Mouse (Mus musculus) erythroblast, adult 5-6 weeks (primary cell): ENCODE results near the gene 1700024P04Rik. TPM values are rescaled to one million over a fixed set of nuclear protein-coding genes. Genes with fewer than 3 reads are reported as not detected.
A peak's percentile ranks its signal among the peaks of the same experiment; 100 is the strongest.

Experiments used
- ATAC-seq: replicated peaks from 2 replicates; pipeline ENCODE4 v1.8.0; 2016; ENCODE audit warnings: moderate number of reproducible peaks, mild to moderate bottlenecking, moderate TSS enrichment, inconsistent platforms; ENCODE audit not compliant: poor library complexity, low FRiP score, severe bottlenecking
- total RNA-seq, 2 experiments: library from RNA; stranded (forward) in 1 of 2; stranded (reverse) in 1 of 2; fragments of 150-400 nt in 1 of 2; fragments of 200-764, 138-1000 nt in 1 of 2; gene quantifications; 2 replicates each; pipeline versions ENCODE4 v1.2.3 to v1.2.4; 2015 to 2017; ENCODE audit warnings: low replicate concordance in 2 of 2

Gene 1700024P04Rik
- total RNA-seq, 2 experiments from 2014 or later, result not detected

DNA sequence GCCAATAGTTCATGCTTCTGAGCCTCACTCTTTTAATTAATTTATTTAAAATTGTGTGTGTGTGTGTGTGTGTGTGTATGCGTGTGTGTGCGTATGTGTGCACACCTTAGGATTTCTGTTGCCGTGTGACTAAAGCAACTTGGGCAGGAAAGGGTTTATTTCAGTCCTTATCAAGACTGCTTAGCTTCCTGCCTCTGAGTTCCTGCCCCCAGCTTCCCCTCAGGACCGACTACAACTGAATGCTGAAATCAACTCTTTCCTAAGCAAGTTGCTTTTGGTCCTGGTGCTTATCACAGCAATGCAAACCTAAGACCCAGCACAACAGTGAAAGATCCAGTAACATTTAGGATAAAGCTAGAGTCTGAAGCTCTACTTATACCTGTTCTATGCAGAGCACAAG is 15.8 kb downstream of the 1700024P04Rik start:
- ATAC-seq, result no peak

DNA sequence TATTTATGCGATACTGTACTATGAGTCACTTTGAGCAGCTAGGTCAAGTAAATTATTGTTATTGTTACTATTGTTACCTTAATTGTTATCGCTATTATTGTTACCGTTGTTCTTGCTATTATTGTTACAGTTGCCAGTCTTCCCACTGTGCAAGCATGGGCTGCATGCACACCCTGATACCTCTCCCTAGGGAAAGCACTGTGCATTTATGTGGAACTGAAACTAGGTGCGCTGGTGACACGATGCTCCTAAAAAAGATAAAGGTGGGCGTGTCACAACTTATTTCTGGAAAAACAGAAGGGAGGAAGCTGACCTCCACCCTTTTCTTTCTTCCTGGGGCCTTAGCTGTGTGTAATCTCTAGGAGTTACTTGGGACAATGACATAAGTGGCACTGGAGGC is 16.4 kb downstream of the 1700024P04Rik start:
- no peak for ATAC-seq

DNA sequence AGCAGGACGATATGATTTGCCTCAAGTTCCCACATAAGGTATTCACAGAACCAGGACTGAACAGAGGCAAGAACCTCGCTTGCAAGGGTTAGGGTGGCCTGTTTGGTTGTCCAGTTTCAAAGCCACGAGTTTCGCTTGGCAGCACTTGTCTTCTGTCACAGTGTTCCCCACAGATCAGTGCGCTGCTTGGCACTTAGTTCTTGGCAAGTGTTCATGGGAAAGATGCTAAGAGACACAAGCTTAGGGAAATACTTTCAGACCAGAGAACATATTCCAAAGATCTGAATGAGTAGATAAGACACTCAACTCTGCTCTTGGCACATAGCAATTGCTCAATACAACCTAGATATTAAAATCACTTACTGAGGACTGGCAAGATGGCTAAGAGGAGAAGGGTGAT is 17.8 kb downstream of the 1700024P04Rik start:
- no peak for ATAC-seq

DNA sequence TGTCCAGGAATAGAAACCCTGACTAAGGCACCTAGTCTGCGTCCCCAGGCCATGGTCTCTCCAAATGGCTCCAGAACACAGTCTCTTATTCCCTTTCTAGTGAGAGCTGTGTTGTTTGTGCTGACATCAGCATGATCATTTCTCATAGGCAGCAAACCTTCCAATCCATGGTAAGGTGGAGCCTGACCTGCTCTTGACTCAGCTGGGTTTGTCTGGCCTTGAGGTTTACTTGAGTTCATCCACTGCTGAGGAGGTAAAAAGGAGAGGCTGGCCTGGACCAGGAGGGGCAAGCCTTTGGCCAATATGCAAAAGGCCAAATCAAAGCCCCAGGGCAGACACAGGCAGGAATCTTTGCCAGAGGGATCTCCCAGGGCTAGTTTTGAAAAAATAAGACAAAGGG is 20.8 kb downstream of the 1700024P04Rik start:
- ATAC-seq, result no peak

DNA sequence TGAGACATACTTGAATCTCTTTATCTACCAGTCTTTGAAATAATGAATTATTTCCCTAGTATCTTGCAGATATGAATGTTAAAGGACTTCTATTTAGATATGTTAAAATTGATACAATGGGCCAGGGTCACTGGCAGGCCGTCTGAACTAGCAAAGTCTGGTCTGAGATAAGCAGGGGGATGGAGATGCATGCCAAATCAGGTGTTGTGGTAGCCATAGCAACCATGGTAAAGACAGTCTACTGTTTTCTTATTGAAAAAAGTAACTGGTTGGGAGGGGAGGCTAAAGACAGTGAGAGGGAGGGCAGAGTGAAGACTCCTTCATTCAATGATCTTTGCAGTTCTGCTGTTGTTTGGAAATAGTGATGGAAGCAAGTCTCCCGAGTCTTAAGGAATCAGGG is 26.2 kb downstream of the 1700024P04Rik start:
- ATAC-seq, result no peak

DNA sequence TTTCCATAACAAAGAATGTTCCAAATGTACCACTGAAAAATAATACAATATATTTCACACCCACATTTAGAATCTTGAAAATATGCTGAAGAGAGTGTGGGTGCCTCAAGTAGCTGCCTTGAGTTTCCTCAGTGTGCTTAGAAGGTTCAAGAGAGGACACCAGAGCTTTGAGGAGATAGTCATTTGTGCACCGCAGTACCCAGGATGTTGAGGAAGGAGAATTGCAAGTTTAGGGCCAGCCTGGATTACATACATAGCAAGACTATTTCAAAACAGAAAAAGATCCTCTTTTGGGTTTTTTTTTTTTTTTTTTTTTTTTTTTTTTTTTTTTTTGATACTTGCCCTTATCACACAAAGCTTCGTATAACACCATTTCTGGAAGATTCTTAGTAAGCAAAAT is 28.2 kb downstream of the 1700024P04Rik start:
- ATAC-seq, result no peak

DNA sequence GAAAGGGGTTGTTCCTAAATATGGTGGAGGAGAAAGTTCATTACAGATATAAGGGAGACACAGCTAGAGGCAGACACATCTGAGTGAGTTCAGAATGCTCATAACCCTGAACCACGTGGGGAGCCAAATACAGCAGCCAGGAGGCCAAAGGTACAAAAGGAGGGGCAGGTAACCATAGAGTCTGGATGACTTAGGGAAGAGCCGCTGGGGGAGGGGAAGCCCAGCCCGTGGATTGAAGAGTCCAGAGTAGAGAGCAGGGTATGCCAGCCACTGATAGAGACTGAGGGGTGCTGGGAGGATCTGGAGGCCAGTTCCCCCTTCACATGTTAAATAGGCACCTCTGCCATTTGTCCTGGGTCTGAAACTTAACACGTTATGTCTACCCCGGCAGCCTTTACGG is 28.7 kb downstream of the 1700024P04Rik start:
- ATAC-seq, result no peak

DNA sequence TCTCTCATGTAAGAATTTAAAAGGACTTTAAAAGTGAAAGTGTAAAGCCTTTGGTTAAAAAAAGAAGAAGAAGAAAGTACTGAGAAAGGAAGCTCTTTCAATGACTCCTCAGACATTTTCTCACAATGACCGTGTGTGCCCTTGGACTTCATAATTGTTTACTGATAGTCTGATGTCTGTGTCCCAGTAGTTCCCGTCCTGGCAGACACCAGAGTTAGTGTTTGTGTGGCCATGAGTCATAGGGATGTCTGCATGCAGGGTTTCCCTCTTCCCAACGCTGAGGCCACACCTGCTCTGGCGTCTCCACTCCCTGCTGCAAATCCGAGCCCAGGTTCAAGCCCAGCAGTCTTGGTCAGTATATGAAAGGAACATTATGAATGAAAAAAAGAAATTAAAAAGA is 29.1 kb downstream of the 1700024P04Rik start:
- ATAC-seq, result no peak

DNA sequence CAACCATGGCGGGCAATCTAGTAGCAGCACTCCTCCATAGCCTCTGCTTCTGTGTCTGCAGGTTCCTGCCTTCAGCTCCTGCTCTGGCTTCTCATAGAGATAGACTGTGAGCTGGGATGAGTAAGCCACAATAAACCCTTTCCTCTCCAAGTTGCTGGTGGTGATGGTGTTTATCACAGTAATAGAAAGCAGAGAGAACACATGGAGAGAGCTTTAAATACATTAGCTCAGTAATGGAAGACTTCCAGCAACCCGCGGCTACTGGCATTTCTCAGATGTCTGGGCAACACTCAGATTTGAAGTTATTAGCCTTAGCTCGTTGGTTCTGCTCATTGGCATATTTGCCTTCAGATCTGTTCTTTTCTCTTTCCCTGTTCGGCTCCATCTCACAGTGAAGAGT is 30.5 kb downstream of the 1700024P04Rik start:
- ATAC-seq, result no peak

DNA sequence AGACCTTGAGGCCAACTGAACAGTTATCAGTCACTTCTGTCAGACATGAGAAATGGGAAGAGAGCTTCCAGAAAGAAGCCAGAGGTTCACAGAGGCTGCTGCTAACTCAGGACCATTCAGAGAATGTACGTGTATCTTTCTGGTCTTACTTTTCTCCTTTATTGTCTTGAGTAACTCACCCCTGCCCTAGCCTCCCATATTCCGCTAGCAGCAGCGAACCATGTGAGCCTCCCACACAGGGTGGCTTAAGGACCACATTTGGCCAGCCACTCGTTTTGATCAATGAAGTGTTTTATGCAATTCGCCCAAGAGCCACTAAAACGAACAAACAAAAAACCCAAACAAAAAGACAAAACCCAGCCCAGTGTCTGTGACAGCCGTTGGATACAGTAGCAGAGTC is 32.4 kb downstream of the 1700024P04Rik start:
- ATAC-seq, result no peak

DNA sequence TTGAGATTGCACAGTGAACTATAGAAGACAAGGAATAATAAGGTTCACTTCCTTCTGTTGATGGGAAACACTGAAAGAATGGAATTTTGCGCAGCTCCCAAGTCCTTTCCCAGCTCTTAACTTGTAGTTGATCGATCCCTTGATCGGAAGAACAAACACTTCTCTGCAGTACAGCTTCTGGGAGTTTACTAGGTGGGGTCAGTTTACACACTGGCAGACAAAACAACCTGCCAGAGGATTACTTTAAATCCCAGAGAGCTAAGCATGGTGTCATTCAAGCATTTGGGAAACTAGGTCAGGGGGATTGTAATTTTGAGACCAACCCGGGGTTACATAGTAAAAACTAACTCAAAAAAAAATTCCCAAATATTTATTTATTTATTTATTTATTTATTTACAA is 36.2 kb downstream of the 1700024P04Rik start:
- ATAC-seq, result no peak

DNA sequence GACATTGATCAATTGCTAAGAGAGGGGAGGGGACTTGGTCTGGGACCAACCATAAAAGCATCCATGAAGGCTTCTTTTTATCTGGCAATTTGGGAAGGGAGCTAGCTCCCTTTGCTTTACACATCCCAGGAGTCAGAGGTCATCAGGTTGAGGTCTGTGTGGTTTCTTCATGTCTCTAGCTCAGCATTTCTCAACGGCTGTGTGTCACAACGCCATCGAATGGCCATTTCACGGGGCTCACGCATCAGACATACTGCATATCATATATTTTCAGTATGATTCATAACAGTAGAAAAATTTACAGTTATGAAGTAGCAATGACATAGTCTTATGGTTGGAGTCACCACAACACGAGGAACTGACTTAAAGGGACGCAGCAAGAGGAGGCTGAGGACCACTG is 37.9 kb downstream of the 1700024P04Rik start:
- no peak for ATAC-seq

DNA sequence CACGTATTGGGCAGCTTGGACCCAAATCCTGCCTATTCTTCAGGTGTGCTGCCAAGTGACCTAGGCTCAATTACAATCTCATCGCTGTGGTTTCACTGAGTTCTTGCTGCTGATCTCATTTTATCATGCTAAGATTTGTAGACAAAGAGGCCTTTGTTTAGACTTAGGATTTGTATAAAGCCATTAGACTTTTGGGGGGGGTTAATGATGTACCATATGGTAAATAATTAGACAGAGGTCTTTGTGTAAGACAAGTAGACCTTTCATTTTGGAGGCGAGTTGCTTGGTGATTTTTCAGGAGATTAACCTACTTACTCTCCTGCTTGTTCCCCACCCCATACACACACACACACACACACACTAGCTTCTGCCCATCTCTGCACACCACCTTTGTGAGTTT is 38.5 kb downstream of the 1700024P04Rik start:
- ATAC-seq, result no peak

DNA sequence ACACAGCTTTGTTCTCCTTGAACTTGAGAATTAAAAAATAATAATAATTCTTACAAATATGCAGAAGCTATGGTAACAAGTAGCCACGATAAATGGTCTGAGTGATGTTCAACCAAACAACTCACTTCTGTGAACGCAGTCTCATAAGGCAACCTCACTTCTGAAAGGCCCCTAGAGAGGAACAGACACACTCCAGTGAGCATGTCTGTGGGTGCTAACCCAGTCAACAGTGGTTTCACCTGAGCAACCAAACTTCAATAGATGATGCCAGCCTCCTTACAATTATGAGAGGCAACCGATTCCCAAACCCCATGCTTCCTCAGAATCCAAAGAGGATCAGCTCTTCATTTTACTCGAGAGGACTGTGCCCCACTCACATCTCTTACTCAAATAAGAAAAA is 39.0 kb downstream of the 1700024P04Rik start:
- ATAC-seq, result no peak

DNA sequence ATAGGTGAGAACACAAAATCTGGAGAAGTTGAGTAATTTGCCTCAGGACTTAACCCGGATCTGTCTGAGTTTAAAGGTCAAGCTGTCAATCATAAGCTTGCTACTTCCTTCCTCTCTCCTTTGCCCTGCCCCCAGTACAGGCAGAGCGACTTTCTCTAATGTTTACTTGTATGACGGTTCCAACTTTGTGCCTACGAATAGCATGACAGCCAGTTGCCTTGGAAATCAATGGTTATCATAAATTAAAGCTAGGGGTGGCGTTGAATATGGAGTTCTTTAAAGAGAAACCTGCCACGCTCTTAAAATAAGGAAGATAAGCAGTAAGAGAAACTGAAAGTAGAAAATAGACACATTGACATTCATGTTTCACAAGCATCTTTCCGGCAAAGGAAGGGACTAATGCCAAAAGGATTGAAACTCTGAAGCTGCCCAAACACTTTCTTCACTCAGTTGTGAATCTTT is 39.7 kb downstream of the 1700024P04Rik start:
- peak; percentile 78 for ATAC-seq

DNA sequence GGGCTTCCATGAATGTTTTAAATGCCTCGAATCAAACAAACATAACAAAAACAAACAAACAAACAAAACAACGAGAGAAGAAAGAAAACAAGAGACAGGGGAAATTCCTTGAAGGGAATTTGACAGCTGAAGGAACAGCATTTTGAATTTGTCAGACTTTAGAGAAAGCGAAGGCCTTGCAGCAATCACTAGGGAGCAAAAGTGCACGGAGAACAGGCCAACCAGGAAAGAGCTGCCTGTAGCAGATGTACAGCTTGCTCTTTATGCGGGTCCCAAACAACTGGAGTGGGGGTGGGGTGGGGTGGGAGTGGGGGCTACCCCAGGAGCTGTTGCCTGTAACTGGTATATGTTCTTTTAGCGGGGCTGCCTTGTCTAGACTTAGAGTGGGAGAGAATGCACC is 42.0 kb downstream of the 1700024P04Rik start:
- ATAC-seq, result no peak

DNA sequence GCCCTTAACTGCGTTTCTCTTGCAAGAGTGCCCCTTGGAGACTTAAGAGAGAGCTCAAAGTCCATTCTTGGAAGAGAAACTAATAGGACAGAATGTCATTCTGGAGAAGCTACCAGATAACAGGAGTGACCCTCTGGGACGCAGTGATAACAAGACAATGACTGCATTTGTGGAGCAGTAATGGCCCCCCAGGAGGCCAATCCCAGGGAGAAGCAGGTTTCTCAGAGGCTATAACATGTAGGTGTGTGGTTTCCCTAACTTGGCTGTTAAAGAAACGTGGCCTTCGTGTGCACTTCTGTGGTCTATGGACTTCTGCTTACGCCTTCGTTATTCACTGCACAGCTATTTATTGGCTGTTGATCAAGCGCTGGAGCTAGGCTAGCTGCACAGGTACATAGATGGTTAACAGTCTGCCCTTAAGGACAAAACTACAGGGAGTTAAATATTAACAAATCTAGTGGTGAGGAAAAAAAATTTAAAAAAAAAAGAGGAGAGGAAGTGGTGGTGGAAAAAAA is 42.5 kb downstream of the 1700024P04Rik start:
- ATAC-seq, result no peak

DNA sequence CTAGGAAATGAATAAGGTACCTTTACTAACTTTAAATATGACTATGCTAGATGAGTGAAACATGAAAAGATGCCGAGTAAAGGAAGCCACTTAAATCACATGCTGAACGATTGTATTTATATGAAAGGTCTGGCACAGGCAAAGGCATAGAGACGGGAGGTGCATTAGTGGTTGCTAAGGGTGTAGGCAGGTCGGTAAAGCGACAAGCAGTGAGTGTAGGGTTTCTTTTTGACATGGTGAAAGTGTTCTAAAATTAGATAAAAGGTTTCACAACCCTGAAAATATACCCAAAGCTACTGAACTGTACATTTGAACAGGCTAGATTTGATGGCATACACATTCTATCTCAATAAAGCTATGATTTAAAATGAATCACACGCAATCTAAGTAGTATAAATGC is 47.3 kb downstream of the 1700024P04Rik start:
- no peak for ATAC-seq

Other genes with a start within 250 kb of the 1700024P04Rik start
- gene Fcho2, start 169.1 kb downstream of the 1700024P04Rik start, total RNA-seq (2015; ENCODE audit: low replicate concordance), result 476 and 552 TPM in 2 replicates
- 565 and 622 TPM in 2 replicates for gene Fcho2, start 169.1 kb downstream of the 1700024P04Rik start, total RNA-seq (2017; ENCODE audit: low replicate concordance)
- gene Tnpo1, start 58.2 kb downstream of the 1700024P04Rik start, total RNA-seq (2015; ENCODE audit: low replicate concordance), result 52.5 and 54.4 TPM in 2 replicates
- gene Tnpo1, start 58.2 kb downstream of the 1700024P04Rik start, total RNA-seq (2017; ENCODE audit: low replicate concordance), result 54.3 and 70.1 TPM in 2 replicates
- 0.42 TPM in 1 of 2 replicates, not detected in the other for gene Zfp366, start 200.3 kb upstream of the 1700024P04Rik start, total RNA-seq (2015; ENCODE audit: low replicate concordance)
- gene Zfp366, start 200.3 kb upstream of the 1700024P04Rik start, total RNA-seq (2017; ENCODE audit: low replicate concordance), result 0.14 and 0.17 TPM in 2 replicates